Mouse (Mus musculus): ENCODE data around the gene Cdk5rap3. TPM values are rescaled to one million over a fixed set of nuclear protein-coding genes. Genes with fewer than 3 reads are reported as not detected.
A peak's percentile ranks its signal among the peaks of the same experiment; 100 is the strongest.

The Cdk5rap3 gene
- polyA plus RNA-seq, 1 experiment from 2014 or later: 98.2 TPM

DNA sequence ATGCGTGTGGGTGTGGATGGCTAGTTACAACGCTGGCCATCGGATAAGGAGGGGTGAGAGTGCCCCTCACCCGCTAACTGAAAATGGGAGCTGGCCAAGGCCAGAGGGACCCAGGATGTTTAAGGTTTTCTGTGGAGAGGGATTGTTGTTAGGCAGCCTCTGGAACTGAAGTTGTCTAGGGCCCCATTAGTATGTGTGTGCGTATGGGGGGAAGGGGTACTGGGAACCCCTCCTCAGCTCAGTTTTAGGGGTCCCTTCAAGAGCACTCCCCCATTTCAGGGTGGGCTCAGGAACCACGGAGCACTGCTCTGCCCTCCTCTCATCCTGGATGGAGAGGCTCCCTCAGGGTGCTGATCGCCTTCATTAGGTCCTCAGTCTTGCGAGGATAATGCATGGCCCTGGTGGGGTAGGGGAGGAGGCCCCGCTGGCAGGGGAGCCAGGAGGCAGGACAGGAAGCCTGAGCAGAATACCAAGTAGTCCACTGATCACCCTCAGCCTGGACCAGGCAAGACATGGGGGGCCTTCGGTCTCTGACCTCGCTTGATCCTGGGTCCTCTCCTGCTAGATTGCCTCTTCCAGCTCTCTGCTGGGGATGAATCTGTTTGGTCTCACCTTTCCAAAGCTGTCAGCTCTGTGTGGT lies 23.0 kb downstream of the Cdk5rap3 start:
- WGBS: 36% methylated on average over 11 of the region's 11 CpGs
- DNase-seq (ENCODE audit: low spot score) (peak; percentile 70), ATAC-seq (ENCODE audit: low FRiP score) (peak; percentile 75)
- Histone ChIP-seq H3K27me3 (ENCODE audit: control insufficient read depth, insufficient read depth, low read length) (no peaks in the 10 kb centered on the region), H3K9me3 (ENCODE audit: control insufficient read depth, low read length) (no peaks in the 10 kb centered on the region), H3K4me3 (ENCODE audit: low read depth, low read length) (no peak overlapping the region), H3K36me3 (ENCODE audit: control insufficient read depth, insufficient read depth, low read length) (no peaks in the 10 kb centered on the region), H3K27ac (ENCODE audit: low read depth, low read length) (peak overlapping the region; percentile 96), H3K4me2 (replicated peaks; ENCODE audit: low read depth, low read length) (no peak overlapping the region), H3K4me1 (replicated peaks; ENCODE audit: control insufficient read depth, insufficient read depth, low read length) (peaks cover 25% of the 10 kb centered on the region), H3K9ac (ENCODE audit: low read depth, low read length) (peak overlapping the region; percentile 24)

GRCm38 (mm10) chr11:96891784-96892527 lies 24.3 kb downstream of the Cdk5rap3 start:
- Histone ChIP-seq H3K27ac (ENCODE audit: low read depth, low read length) (peak overlapping the region; percentile 96), H3K27me3 (ENCODE audit: control insufficient read depth, insufficient read depth, low read length) (no peaks in the 10 kb centered on the region), H3K9ac (ENCODE audit: low read depth, low read length) (peak overlapping the region; percentile 44; the same call in 1 of the 2 replicates), H3K36me3 (ENCODE audit: control insufficient read depth, insufficient read depth, low read length) (no peaks in the 10 kb centered on the region), H3K4me3 (ENCODE audit: low read depth, low read length) (no peak overlapping the region), H3K4me2 (replicated peaks; ENCODE audit: low read depth, low read length) (no peak overlapping the region), H3K4me1 (replicated peaks; ENCODE audit: control insufficient read depth, insufficient read depth, low read length) (peaks cover 14% of the 10 kb centered on the region), H3K9me3 (ENCODE audit: control insufficient read depth, low read length) (no peaks in the 10 kb centered on the region)
- peak; percentile 22; the same call in 1 of the 2 replicates for ATAC-seq (ENCODE audit: low FRiP score)
- DNase-seq (ENCODE audit: low spot score): peak; percentile 59
- WGBS: 21% methylated on average over 14 of the region's 14 CpGs

DNA sequence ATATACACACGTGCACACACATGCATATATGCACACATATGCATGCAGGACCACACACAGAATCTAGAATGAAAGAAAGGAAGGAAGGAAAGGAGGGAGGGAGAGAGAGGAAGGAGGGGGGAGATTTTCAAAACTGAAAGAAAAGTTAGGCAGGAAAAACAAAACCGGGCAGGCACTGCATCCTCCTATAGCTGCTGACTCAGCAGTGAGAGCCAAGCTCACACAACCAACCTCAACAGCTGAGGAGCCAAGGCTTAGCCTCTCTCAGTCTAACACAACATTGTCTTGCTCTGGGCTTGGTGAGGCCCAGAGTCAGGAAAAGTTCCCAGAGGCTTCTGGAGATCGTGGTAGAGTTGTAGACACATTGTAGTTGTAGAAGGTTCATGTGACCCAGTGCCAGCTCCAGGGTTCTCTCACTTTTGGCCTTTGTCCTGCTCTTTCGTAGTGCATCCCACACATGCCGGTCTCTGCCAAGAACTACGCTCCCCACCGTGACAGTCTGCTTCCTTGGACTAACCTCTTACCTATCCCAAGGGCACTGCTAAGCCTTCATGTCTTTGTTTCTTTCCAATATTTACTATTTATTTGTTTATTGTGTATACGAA lies 29.3 kb downstream of the Cdk5rap3 start:
- Histone ChIP-seq H3K4me3 (ENCODE audit: low read depth, low read length) (no peak overlapping the region), H3K4me2 (replicated peaks; ENCODE audit: low read depth, low read length) (no peak overlapping the region), H3K27ac (ENCODE audit: low read depth, low read length) (peak overlapping the region; percentile 90), H3K36me3 (ENCODE audit: control insufficient read depth, insufficient read depth, low read length) (no peaks in the 10 kb centered on the region), H3K27me3 (ENCODE audit: control insufficient read depth, insufficient read depth, low read length) (no peaks in the 10 kb centered on the region), H3K4me1 (replicated peaks; ENCODE audit: control insufficient read depth, insufficient read depth, low read length) (peaks cover 2% of the 10 kb centered on the region; the same call in 1 of the 2 replicates), H3K9ac (ENCODE audit: low read depth, low read length) (no peak overlapping the region), H3K9me3 (ENCODE audit: control insufficient read depth, low read length) (no peaks in the 10 kb centered on the region)
- WGBS: 91% methylated on average over 8 of the region's 8 CpGs
- ATAC-seq (ENCODE audit: low FRiP score): no peak
- DNase-seq (ENCODE audit: low spot score): no peak

GRCm38 (mm10) chr11:96885901-96886340 lies 30.4 kb downstream of the Cdk5rap3 start:
- Histone ChIP-seq H3K9ac (ENCODE audit: low read depth, low read length) (no peak overlapping the region), H3K9me3 (ENCODE audit: control insufficient read depth, low read length) (no peaks in the 10 kb centered on the region), H3K4me3 (ENCODE audit: low read depth, low read length) (no peak overlapping the region), H3K4me1 (replicated peaks; ENCODE audit: control insufficient read depth, insufficient read depth, low read length) (peaks cover 2% of the 10 kb centered on the region; the same call in 1 of the 2 replicates), H3K27ac (ENCODE audit: low read depth, low read length) (peak overlapping the region; percentile 90), H3K4me2 (replicated peaks; ENCODE audit: low read depth, low read length) (no peak overlapping the region), H3K27me3 (ENCODE audit: control insufficient read depth, insufficient read depth, low read length) (no peaks in the 10 kb centered on the region), H3K36me3 (ENCODE audit: control insufficient read depth, insufficient read depth, low read length) (no peaks in the 10 kb centered on the region)
- WGBS: 26% methylated on average over 5 of the region's 5 CpGs
- peak; percentile 53 for DNase-seq (ENCODE audit: low spot score)
- peak; percentile 77 for ATAC-seq (ENCODE audit: low FRiP score)

GRCm38 (mm10) chr11:96880296-96880695 lies 36.0 kb downstream of the Cdk5rap3 start:
- Histone ChIP-seq H3K9me3 (ENCODE audit: control insufficient read depth, low read length) (no peaks in the 10 kb centered on the region), H3K4me3 (ENCODE audit: low read depth, low read length) (no peak overlapping the region), H3K36me3 (ENCODE audit: control insufficient read depth, insufficient read depth, low read length) (no peaks in the 10 kb centered on the region), H3K4me1 (replicated peaks; ENCODE audit: control insufficient read depth, insufficient read depth, low read length) (peaks cover 21% of the 10 kb centered on the region; the same call in 1 of the 2 replicates), H3K27ac (ENCODE audit: low read depth, low read length) (peak overlapping the region; percentile 100; the same call in 1 of the 2 replicates), H3K9ac (ENCODE audit: low read depth, low read length) (no peak overlapping the region), H3K27me3 (ENCODE audit: control insufficient read depth, insufficient read depth, low read length) (no peaks in the 10 kb centered on the region), H3K4me2 (replicated peaks; ENCODE audit: low read depth, low read length) (no peak overlapping the region)
- whole genome bisulfite sequencing: 75% methylated on average over 9 of the region's 9 CpGs
- no peak for DNase-seq (ENCODE audit: low spot score)
- no peak for ATAC-seq (ENCODE audit: low FRiP score)

- Histone ChIP-seq H3K27ac (ENCODE audit: low read depth, low read length) (peak overlapping the region; percentile 100), H3K36me3 (ENCODE audit: control insufficient read depth, insufficient read depth, low read length) (no peaks in the 10 kb centered on the region), H3K4me1 (replicated peaks; ENCODE audit: control insufficient read depth, insufficient read depth, low read length) (peaks cover 25% of the 10 kb centered on the region; the same call in 1 of the 2 replicates), H3K9ac (ENCODE audit: low read depth, low read length) (no peak overlapping the region), H3K4me3 (ENCODE audit: low read depth, low read length) (no peak overlapping the region), H3K27me3 (ENCODE audit: control insufficient read depth, insufficient read depth, low read length) (no peaks in the 10 kb centered on the region), H3K9me3 (ENCODE audit: control insufficient read depth, low read length) (no peaks in the 10 kb centered on the region), H3K4me2 (replicated peaks; ENCODE audit: low read depth, low read length) (no peak overlapping the region)
- DNase-seq (ENCODE audit: low spot score): peak; percentile 61
- ATAC-seq (ENCODE audit: low FRiP score): no peak
- WGBS: 7% methylated on average over 7 of the region's 7 CpGs
Observed at GRCm38 (mm10) chr11:96879359-96879758, 36.9 kb downstream of the Cdk5rap3 start.

- no peak overlapping the region for H3K4me2 ChIP-seq (replicated peaks; ENCODE audit: low read depth, low read length)
- DNase-seq (ENCODE audit: low spot score): peak; percentile 30
- WGBS: 21% methylated on average over 3 of the region's 3 CpGs
- H3K9ac ChIP-seq (ENCODE audit: low read depth, low read length): no peak overlapping the region
- H3K9me3 ChIP-seq (ENCODE audit: control insufficient read depth, low read length): no peaks in the 10 kb centered on the region
- H3K36me3 ChIP-seq (ENCODE audit: control insufficient read depth, insufficient read depth, low read length): no peaks in the 10 kb centered on the region
- H3K27ac ChIP-seq (ENCODE audit: low read depth, low read length): peak overlapping the region; percentile 100
- ATAC-seq (ENCODE audit: low FRiP score): no peak
- no peak overlapping the region for H3K4me3 ChIP-seq (ENCODE audit: low read depth, low read length)
- H3K4me1 ChIP-seq (replicated peaks; ENCODE audit: control insufficient read depth, insufficient read depth, low read length): peaks cover 32% of the 10 kb centered on the region
- H3K27me3 ChIP-seq (ENCODE audit: control insufficient read depth, insufficient read depth, low read length): no peaks in the 10 kb centered on the region
Observed at GRCm38 (mm10) chr11:96878715-96879114, 37.6 kb downstream of the Cdk5rap3 start.

GRCm38 (mm10) chr11:96877071-96877470 lies 39.2 kb downstream of the Cdk5rap3 start:
- DNase-seq (ENCODE audit: low spot score) (no peak), ATAC-seq (ENCODE audit: low FRiP score) (no peak)
- Histone ChIP-seq H3K4me1 (replicated peaks; ENCODE audit: control insufficient read depth, insufficient read depth, low read length) (peaks cover 40% of the 10 kb centered on the region), H3K27ac (ENCODE audit: low read depth, low read length) (peak overlapping the region; percentile 100), H3K4me3 (ENCODE audit: low read depth, low read length) (no peak overlapping the region), H3K27me3 (ENCODE audit: control insufficient read depth, insufficient read depth, low read length) (no peaks in the 10 kb centered on the region), H3K4me2 (replicated peaks; ENCODE audit: low read depth, low read length) (peak overlapping the region; percentile 1; the same call in 1 of the 2 replicates), H3K9me3 (ENCODE audit: control insufficient read depth, low read length) (no peaks in the 10 kb centered on the region), H3K36me3 (ENCODE audit: control insufficient read depth, insufficient read depth, low read length) (no peaks in the 10 kb centered on the region), H3K9ac (ENCODE audit: low read depth, low read length) (peak overlapping the region; percentile 63)
- WGBS: 30% methylated on average over 4 of the region's 4 CpGs
